Mouse (Mus musculus) E14TG2a.4 (cell line): Measurements from ENCODE around the gene Fam19a5.
A peak's percentile ranks its signal among the peaks of the same experiment; 100 is the strongest.

Source experiments
- H3K27me3 ChIP-seq: 2 replicates; pipeline ENCODE4 v1.6.1; 2014; ENCODE audit warnings: low read length, control low read depth; ENCODE audit not compliant: insufficient read depth
- H3K36me3 ChIP-seq: 2 replicates; pipeline ENCODE4 v1.6.1; 2014; ENCODE audit warnings: low read length, control low read depth; ENCODE audit not compliant: insufficient read depth
- H3K4me1 ChIP-seq: replicated peaks from 2 replicates; pipeline ENCODE4 v1.6.1; 2014; ENCODE audit warnings: low read depth, low read length, control low read depth
- H3K4me3 ChIP-seq: replicated peaks from 2 replicates; pipeline ENCODE4 v1.5.1; 2014; ENCODE audit warnings: mild to moderate bottlenecking, low read length
- H3K9me3 ChIP-seq: 2 replicates; pipeline ENCODE4 v1.6.1; 2014; ENCODE audit warnings: low read length, control low read depth
- CTCF ChIP-seq: conservative IDR thresholded peaks from 2 replicates; pipeline ENCODE4 v1.5.1; 2014; ENCODE audit warnings: low read length
- NANOG ChIP-seq: IDR thresholded peaks from 2 replicates; pipeline ENCODE4 v1.6.1; 2014; ENCODE audit warnings: borderline replicate concordance, low read length, mixed read lengths
- POU5F1 ChIP-seq: IDR thresholded peaks from 2 replicates; pipeline ENCODE4 v1.6.1; 2014; ENCODE audit warnings: low read length, borderline replicate concordance

Gene Fam19a5

GRCm38 (mm10) chr15:87605504-87606280, 61.6 kb downstream of the Fam19a5 start:
- H3K27me3 ChIP-seq = peaks cover 13% of the 10 kb centered on the region; the same call in 1 of the 2 replicates
- H3K9me3 ChIP-seq = peaks cover 10% of the 10 kb centered on the region; the same call in 1 of the 2 replicates
- TF ChIP-seq POU5F1 (no peak), NANOG (no peak), CTCF (no peak)
- no peak overlapping the region for H3K4me3 ChIP-seq
- no peaks in the 10 kb centered on the region for H3K36me3 ChIP-seq
- H3K4me1 ChIP-seq = peaks cover 26% of the 10 kb centered on the region

GRCm38 (mm10) chr15:87606702-87607101, 62.6 kb downstream of the Fam19a5 start:
- Histone ChIP-seq H3K9me3 (peaks cover 10% of the 10 kb centered on the region; the same call in 1 of the 2 replicates), H3K4me3 (no peak overlapping the region), H3K27me3 (peaks cover 13% of the 10 kb centered on the region; the same call in 1 of the 2 replicates), H3K36me3 (no peaks in the 10 kb centered on the region), H3K4me1 (peaks cover 26% of the 10 kb centered on the region)
- TF ChIP-seq NANOG (no peak), CTCF (no peak), POU5F1 (no peak)

GRCm38 (mm10) chr15:87609236-87609635, 65.1 kb downstream of the Fam19a5 start:
- Histone ChIP-seq H3K27me3 (peaks cover 10% of the 10 kb centered on the region; the same call in 1 of the 2 replicates), H3K4me1 (peaks cover 13% of the 10 kb centered on the region), H3K36me3 (no peaks in the 10 kb centered on the region), H3K9me3 (peaks cover 10% of the 10 kb centered on the region; the same call in 1 of the 2 replicates), H3K4me3 (no peak overlapping the region)
- TF ChIP-seq NANOG = no peak
- TF ChIP-seq POU5F1 = no peak
- no peak for TF ChIP-seq CTCF

GRCm38 (mm10) chr15:87623966-87624609, 80.0 kb downstream of the Fam19a5 start:
- Histone ChIP-seq H3K9me3 (no peaks in the 10 kb centered on the region), H3K4me1 (peaks cover 12% of the 10 kb centered on the region; the same call in 1 of the 2 replicates), H3K36me3 (no peaks in the 10 kb centered on the region), H3K27me3 (peaks cover 54% of the 10 kb centered on the region), H3K4me3 (peak overlapping the region; percentile 81)
- TF ChIP-seq NANOG (no peak), POU5F1 (no peak), CTCF (0 out of 2 replicates have a peak, but pooled peaks have one; percentile 5)

DNA sequence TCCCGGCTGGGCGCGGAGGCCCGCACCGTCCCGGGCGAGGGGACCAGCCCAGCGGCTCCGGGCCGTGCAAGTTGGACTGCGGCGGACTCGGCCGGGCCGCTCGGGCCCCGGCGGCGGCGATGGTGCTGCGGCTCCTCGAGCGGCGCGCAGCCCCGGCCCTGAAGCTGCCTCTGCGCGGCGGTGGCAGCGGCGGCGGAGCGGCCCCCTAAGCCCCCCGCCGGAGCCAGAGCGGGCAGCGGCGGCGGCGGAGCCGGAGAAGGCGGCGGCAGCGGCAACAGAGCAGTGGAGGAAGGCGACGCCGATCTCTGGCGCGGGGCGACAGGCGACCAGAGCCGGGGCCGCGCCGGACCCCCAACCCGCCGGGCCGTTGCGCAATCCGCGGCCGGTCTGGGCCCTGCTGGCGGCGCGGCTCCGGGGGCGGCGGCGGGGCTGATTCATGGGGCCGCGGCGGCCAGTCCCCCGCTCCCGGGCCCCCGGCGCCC, 80.6 kb downstream of the Fam19a5 start:
- Histone ChIP-seq H3K4me1 (peaks cover 12% of the 10 kb centered on the region; the same call in 1 of the 2 replicates), H3K27me3 (peaks cover 54% of the 10 kb centered on the region), H3K36me3 (no peaks in the 10 kb centered on the region), H3K9me3 (no peaks in the 10 kb centered on the region), H3K4me3 (peak overlapping the region; percentile 81)
- TF ChIP-seq CTCF (no peak), NANOG (no peak), POU5F1 (no peak)

DNA sequence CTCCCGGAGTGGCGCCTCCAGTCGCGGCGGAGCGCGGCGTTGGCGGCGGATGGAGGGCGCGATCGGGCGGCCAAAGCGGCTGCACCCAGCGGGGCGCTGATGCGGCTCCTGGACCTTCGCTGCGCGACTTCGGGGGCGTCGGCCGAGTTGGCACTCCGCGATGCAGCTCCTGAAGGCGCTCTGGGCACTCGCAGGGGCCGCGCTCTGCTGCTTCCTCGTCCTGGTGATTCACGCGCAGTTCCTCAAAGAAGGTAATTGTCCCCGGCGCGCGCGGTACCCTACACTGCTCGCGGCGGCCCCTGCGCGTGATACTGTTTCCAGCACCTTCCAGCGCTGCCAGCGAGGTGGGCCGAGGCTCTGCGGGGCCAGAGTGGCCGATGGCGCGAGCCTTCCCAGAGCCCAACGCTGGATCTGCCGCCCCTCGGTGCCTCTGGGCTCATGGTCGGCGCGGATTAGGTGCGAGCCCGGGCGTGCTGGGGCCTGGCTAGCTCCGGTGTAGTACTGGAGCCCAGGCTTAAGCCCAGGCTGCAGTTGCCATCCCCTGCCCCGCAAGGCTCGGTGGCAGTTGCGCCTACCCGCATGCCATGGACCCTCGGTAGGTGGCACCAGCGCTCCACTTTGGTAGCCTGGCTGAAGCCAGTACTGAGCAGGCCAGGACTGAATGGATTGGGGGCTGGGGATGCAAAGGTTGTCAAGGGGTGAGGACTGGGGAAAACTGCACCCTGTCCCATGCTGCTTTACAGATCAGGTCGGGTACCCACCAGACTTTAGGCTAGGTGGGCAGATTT, 81.3 kb downstream of the Fam19a5 start:
- peaks cover 51% of the 10 kb centered on the region for H3K27me3 ChIP-seq
- no peak for TF ChIP-seq POU5F1
- peak; percentile 54 for TF ChIP-seq CTCF
- H3K9me3 ChIP-seq = no peaks in the 10 kb centered on the region
- peak overlapping the region; percentile 81 for H3K4me3 ChIP-seq
- H3K36me3 ChIP-seq = no peaks in the 10 kb centered on the region
- peaks cover 12% of the 10 kb centered on the region; the same call in 1 of the 2 replicates for H3K4me1 ChIP-seq

GRCm38 (mm10) chr15:87635272-87635671, 91.2 kb downstream of the Fam19a5 start:
- H3K4me1 ChIP-seq = no peaks in the 10 kb centered on the region
- no peaks in the 10 kb centered on the region for H3K9me3 ChIP-seq
- no peak overlapping the region for H3K4me3 ChIP-seq
- no peaks in the 10 kb centered on the region for H3K36me3 ChIP-seq
- no peak for TF ChIP-seq CTCF
- TF ChIP-seq POU5F1 = no peak
- TF ChIP-seq NANOG = no peak
- no peaks in the 10 kb centered on the region for H3K27me3 ChIP-seq

DNA sequence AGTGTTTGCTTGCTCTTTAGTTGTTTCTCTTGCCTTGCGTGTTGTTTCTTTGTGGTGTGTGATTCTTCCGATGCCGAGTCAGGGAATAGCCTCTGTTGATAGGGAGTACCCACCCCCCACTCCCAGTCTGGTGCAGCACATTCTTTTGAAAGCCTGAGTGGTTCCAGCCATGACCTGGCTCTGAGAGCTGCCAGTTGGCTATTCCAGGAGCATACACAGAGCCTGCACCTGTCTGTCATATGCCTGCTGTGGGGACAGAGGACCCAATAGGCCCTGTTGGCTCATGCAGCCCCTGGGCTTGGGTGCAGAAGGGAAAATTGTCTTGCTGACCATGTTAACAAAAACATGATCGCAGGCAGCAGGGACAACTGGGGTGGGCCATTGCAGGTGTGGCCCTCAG, 92.3 kb downstream of the Fam19a5 start:
- no peaks in the 10 kb centered on the region for H3K36me3 ChIP-seq
- H3K9me3 ChIP-seq = no peaks in the 10 kb centered on the region
- no peak for TF ChIP-seq NANOG
- TF ChIP-seq CTCF = no peak
- TF ChIP-seq POU5F1 = no peak
- H3K27me3 ChIP-seq = no peaks in the 10 kb centered on the region
- no peak overlapping the region for H3K4me3 ChIP-seq
- no peaks in the 10 kb centered on the region for H3K4me1 ChIP-seq
